Mouse (Mus musculus): ENCODE results near the gene Mrm2.
A peak's percentile ranks its signal among the peaks of the same experiment; 100 is the strongest.

Gene Mrm2

GRCm38 (mm10) chr5:140339836-140340235 is 8.1 kb upstream of the Mrm2 start:
- no peak for DNase-seq

DNA sequence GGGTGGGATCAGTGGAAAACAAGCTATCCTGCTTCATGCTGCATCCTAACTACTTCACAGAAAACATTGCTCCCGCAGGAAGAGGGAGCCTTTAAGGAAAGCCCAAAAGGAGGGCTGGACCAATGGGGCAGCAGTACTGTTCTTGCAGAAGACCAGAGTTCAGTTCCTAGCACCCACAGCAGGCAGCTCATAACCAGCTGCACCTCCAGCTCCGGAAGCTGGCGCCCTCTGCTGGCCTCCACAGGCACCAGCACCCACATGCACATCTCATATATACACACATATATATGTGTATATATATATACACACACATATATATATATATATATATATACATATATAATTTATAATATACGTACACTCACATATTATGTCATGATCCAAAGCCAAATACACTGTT is 7.1 kb upstream of the Mrm2 start:
- no peak for DNase-seq

DNA sequence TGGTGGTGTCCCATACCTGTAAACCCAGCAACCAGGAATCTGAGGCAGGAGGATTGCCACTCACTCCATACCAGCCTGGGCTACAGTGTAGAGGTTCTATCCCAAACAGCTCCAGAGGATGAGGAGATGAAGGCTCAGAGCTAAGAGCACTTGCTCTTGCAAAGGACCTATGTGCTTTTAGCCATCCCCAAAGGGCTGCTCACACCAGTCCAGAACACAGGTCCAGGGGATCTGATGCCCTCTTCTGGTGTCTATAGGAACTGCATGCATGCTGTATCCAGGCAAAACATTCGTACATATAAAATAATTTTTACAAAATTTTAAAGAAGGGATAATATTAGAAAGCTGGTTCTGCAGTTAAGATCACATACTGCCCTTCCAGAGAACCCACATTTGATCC is 5.0 kb upstream of the Mrm2 start:
- DNase-seq: peak; percentile 66 to 80

DNA sequence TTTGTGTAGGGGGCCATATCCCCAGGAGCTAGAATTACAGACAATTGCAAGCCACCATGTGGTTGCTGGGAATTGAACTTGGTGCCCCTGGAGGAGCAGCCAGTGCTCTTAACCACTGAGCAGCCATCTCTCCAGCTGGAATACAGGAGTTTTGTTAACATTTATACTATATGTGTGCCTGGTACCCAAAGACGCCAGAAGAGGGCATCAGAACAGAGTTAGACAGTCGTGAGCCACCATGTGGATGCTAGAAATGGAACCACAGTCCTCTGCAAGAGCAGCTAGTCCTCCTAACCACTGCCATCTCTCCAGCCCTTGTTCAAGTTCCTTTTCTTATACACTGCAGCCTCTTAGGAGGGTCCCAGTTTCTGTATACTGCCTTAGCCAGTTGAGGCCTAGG is 1.9 kb upstream of the Mrm2 start:
- peak; percentile 22 to 27 for DNase-seq

DNA sequence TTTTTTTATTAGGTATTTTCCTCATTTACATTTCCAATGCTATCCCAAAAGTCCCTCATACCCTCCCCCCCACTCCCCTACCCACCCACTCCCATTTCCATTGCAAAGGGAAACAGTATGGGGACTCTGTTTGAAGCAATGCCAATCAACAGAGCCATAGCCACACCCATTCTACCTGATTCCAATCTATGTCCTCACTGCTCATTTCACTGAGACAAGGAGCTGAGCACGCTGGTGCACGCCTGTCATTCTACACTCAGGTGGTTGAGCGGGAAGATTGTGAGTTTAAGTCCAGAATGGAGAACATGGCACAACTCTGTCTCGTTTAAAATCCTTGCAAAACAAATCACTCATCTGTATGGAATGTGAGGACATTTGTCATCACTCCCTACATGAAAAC is 821 bp upstream of the Mrm2 start:
- no peak for DNase-seq

DNA sequence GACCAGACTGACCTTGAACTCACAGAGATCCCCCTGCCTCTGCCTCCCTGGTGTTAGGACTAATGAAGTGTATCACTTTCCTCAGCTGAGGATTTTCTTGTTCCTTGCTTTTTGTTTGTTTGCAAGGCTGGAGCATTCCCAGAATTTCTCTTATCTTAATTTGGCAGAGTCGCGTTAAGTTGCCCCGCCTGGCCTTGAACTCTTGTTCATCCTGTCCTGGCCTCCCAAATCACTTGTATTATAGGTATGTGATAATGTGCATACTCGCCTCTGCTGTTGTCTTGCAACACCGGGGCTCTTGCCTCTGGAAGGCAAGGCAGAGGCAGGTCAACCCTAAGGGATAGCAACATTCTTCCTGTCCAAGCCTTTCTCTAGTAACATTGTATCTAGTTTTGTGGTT is 7.6 kb downstream of the Mrm2 start:
- DNase-seq: no peak

DNA sequence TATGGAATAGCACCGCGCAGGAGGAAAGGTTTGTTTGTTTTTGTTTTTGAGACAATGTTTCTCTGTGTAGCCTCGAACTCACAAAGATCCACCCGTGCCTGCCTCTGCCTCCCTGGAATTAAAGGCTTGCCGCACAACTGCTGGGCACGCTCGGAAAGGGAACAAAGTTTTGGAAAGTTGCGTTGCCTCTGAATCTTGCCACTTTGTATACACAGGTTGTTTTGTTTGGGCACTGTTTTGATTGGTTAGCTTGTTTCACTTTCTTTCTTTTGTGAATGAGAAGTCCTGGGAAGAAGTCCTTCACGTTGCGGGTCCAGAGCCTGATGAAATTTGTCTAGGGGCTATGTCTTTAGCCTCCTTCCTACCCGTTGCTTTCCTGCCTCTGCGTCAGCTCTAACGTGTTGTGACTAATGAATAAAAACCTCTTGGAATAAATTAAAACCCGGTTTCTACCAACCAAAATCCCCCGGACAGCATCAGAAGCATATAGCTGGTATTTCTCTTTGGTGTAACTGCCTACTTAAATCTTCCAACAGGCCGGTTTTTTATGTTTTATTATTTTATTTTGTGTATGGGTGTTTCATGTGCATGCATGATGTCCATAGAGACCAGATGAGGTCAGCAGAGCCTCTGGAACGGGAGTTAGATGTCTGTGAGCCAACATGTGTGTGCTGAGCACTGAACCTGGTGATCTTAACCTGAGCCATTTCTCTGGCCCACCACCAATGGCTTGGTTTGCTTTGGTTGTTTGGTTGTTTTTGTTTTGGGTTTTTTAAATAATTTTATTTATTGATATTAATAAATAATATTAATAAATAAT is 9.7 kb downstream of the Mrm2 start:
- DNase-seq: no peak

DNA sequence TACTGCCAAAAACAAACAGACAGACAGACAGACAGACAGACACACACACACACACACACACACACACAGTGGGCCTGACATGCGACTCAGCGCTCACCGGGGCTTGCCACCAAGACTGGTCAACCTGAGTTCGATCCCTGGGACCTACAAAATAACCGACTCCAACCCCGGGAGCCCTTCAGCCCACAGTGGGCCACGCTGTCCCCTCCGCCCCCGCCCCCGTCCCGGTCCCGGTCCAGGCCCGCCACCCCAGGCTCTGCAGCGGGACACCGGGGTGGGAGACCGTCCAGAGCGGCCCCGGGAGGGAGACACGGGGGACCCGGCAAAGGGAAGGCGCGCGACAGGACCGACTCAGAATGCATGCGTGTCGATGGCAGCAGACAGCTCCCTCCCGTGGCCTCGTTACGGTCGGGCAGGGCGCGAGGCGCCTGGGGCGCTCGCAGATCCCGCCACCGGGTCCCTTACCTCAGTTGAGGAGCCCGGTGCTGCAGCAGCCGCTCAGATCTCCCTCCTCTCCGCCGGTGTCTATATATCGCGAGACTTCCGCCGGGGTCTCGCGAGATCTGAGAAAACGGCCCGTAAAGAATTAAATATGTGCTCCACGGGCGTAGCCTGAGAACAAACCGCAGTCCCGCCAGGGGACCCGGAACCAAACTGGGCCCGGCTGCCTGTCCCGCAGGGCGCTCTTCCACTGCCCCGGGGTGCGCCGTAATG is 10.5 kb downstream of the Mrm2 start, which contains the start of the genes Mad1l1 and Nudt1:
Mad1l1 (minus strand) TSS at position 511 of the 714 bp plus-strand sequence.
Nudt1 (plus strand) TSS at position 615 of the 714 bp plus-strand sequence.
- DNase-seq: peak; percentile 94 to 95

GRCm38 (mm10) chr5:140316716-140317115 is 15.0 kb downstream of the Mrm2 start:
- DNase-seq: peak; percentile 39 to 45

- DNase-seq: no peak
Observed at GRCm38 (mm10) chr5:140307602-140308001, 24.1 kb downstream of the Mrm2 start.

- DNase-seq: peak; percentile 36 to 48
Observed at GRCm38 (mm10) chr5:140306016-140306415, 25.7 kb downstream of the Mrm2 start.

DNA sequence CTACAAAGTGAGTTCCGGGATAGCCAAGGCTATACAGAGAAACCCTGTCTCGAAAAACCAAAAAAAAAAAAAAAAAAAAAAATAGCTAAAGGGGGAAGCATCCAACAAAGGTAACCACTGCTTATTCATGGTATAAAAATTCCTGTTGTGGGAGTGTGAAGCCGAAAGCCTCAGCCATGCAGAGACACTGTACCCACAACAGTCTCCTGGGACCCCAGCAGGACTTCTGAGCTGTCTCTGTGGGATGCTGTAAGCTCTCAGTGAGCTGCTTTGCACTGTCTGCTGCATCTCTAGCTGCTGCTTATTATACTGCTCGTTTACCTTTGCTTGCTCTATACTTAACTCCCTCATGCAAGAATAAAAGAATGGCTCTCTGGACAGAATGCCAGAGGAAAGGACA is 33.4 kb downstream of the Mrm2 start:
- DNase-seq: no peak

DNA sequence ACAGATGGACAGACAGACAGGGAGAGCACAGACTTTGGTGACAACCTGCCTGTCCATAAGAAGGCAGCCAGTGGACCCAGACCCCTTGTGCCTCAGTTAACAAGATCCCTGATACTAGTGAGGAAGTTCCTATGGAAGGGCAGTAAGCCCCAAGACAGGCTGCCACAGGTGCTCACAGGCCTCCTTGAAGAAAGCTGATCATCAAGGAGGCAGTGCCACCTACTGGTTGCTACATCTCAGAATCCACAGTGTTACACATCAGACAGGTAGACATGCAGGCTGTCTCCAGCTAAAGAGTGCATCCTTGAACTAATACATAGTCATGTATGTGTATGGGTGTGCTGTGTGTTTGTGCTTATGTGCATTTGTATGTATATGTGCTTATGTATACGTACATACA is 39.5 kb downstream of the Mrm2 start:
- DNase-seq: peak; percentile 79 to 81

DNA sequence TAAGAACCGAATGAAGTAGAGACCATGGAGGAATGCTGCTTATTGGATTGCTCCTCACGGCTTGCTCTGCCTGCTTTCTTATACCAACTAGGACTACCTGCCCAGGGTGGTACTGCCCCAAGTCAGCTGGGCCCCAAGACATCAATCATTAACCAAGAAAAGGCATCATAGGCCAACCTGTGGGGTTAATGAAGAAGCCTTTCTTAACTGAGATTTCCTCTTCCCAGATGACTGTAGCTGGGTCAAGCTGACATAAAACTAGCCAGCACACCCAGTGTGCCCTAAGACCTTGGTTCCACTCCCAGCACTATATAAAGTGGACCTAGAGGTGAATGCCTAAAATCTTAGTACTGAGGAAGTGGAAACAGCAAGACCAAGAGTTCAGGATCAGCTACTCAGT is 42.5 kb downstream of the Mrm2 start:
- DNase-seq: no peak

DNA sequence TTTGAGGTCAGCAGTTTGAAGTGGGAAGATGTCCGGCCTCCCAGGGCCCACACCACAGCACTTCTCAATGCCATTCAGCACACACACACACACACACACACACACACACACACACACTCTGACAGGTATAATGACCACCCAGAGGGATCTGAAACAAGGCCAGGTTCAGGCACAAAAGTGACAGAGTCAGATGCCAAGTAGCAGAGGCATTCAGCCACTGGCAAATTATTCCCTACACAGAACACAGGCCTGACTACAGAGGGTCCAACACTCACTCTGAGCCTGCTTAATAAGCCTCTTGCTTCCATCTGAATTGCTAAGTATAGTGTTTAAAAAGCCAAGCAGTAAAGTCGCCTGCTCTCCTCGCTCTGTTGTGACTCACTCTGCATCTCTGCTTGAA is 43.4 kb downstream of the Mrm2 start:
- DNase-seq: peak; percentile 46 to 48

DNA sequence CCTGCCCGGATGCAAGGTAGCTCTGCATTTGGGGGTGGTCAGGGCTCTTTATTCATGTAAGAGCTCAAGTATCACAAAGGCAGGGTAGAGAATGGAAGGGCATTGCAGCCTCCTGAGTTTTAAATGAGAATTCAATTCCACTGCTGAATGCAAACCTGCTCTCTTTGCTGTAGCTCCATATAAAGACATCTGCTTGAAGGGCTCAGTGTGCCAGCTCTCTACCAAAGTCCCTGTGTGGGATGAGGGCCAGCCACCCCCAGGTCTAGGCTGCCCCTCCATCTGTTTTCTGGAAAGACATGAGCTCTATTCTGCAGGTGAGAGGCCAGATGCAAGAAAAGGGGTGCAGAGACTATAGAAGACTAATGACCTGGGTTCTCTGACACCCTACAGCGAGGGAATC is 46.9 kb downstream of the Mrm2 start:
- peak; percentile 41 to 57 for DNase-seq

- DNase-seq: peak; percentile 58 to 66
Observed at GRCm38 (mm10) chr5:140284011-140284410, 47.7 kb downstream of the Mrm2 start.

GRCm38 (mm10) chr5:140282900-140283299 is 48.8 kb downstream of the Mrm2 start:
- DNase-seq: no peak

- DNase-seq: peak; percentile 82 to 91
Observed at GRCm38 (mm10) chr5:140282376-140282775, 49.3 kb downstream of the Mrm2 start.

DNA sequence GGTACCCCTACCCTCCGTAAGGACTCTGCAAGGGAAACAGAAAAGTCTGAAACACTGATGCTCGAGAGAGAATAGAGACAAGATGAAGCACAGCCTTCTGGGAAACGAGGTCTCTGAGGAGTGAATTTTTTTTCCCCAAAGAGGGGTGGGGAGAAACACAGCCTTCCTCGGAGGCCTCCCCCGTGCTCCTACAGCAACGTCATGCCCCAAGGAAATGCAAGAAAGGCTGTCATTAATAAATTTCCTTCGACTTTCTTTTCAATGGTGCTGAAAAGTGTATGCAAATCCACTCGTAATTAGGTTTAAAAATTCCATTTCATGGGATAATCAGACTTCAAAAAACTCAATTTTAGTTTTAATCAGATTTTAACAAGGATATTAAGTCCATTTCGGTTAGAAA is 51.5 kb downstream of the Mrm2 start:
- DNase-seq: no peak

Data from cerebellum, postnatal 10 days (tissue).